Mouse (Mus musculus) ES-Bruce4 (cell line): ENCODE results near the gene Hoxc12. TPM values are rescaled to one million over a fixed set of nuclear protein-coding genes. Genes with fewer than 3 reads are reported as not detected.

Experiments used
- H3K27ac ChIP-seq: 2 replicates; pipeline ENCODE4 v1.5.1; 2012; ENCODE audit warnings: low read length, inconsistent platforms; ENCODE audit not compliant: insufficient read depth
- H3K27me3 ChIP-seq: 2 replicates; pipeline ENCODE4 v1.6.1; 2012; ENCODE audit warnings: mild to moderate bottlenecking, low read length, inconsistent platforms; ENCODE audit not compliant: control insufficient read depth, poor library complexity, insufficient read depth, severe bottlenecking
- H3K36me3 ChIP-seq: 2 replicates; pipeline ENCODE4 v1.6.1; 2012; ENCODE audit warnings: inconsistent platforms, mild to moderate bottlenecking, low read length, moderate library complexity; ENCODE audit not compliant: control insufficient read depth, poor library complexity, insufficient read depth, severe bottlenecking
- H3K4me1 ChIP-seq: one replicate; pipeline ENCODE4 v1.8.1; 2011; ENCODE audit warnings: low read length; ENCODE audit not compliant: control insufficient read depth, insufficient read depth
- H3K4me3 ChIP-seq: 2 replicates; pipeline ENCODE4 v1.5.1; 2011; ENCODE audit warnings: low read depth, mild to moderate bottlenecking, low read length
- H3K9ac ChIP-seq: 2 replicates; pipeline ENCODE4 v1.6.1; 2012; ENCODE audit warnings: low read depth, mild to moderate bottlenecking, inconsistent platforms; ENCODE audit not compliant: poor library complexity, severe bottlenecking
- H3K9me3 ChIP-seq: replicated peaks from 2 replicates; pipeline ENCODE4 v1.6.1; 2012; ENCODE audit warnings: mild to moderate bottlenecking, low read length, inconsistent platforms; ENCODE audit not compliant: control insufficient read depth, poor library complexity, insufficient read depth, severe bottlenecking
- CTCF ChIP-seq: IDR thresholded peaks from one replicate; pipeline ENCODE4 v1.8.1; 2011; ENCODE audit warnings: low read depth, low read length
- EP300 ChIP-seq: IDR thresholded peaks from 2 replicates; pipeline ENCODE4 v1.6.1; 2011; ENCODE audit warnings: low read depth, low read length; ENCODE audit not compliant: insufficient read depth
- POLR2A ChIP-seq: IDR thresholded peaks from one replicate; pipeline ENCODE4 v1.8.1; 2011; ENCODE audit warnings: low read length; ENCODE audit not compliant: insufficient read depth
- polyA plus RNA-seq: library from polyadenylated mRNA; stranded (reverse); fragments of >200 nt; gene quantifications from 2 replicates; pipeline ENCODE4 v1.2.4, GENCODE M21; 2011; ENCODE audit warnings: low read depth; ENCODE audit not compliant: missing spikeins, insufficient read depth, insufficient read length

Gene Hoxc12
- polyA plus RNA-seq, 1 experiment: not detected

DNA sequence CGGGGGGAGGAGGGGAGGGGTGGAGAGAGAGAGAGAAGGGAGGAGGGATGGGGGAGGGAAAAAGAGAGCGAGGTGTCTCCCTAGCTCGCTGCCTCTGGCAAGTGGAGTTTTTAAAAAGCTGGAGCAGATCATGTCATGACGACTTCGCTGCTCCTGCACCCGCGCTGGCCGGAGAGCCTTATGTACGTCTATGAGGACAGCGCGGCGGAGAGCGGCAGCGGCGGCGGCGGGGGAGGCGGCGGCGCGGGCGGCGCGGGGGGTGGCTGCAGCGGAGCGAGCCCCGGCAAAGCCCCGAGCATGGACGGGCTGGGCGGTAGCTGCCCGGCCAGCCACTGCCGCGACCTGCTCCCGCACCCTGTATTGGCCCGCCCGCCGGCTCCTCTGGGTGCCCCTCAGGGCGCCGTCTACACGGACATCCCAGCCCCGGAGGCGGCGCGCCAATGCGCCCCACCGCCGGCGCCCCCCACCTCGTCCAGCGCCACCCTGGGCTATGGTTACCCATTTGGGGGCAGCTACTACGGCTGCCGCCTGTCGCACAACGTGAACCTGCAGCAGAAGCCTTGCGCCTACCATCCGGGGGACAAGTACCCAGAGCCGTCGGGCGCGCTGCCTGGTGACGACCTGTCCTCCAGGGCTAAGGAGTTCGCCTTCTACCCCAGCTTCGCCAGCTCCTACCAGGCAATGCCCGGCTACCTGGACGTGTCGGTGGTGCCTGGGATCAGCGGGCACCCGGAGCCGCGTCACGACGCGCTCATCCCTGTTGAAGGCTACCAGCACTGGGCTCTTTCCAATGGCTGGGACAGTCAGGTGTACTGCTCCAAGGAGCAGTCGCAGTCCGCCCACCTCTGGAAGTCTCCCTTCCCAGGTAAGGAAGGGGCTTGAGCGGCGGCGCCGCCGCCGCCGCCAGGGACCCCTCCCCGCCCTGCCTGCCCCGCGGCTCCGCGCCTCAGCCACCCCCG is 15.2 kb upstream of the Hoxc12 start, which contains the start of gene Hoxc13:
Gene Hoxc13 (plus strand): TSS at position 51 of the 959 bp plus-strand sequence.
- Histone ChIP-seq H3K27me3 (peaks cover 40% of the 10 kb centered on the region), H3K9me3 (no peaks in the 10 kb centered on the region), H3K27ac (no peak within 1 kb of the TSS), H3K4me1 (no peaks in the 10 kb centered on the region), H3K36me3 (no peaks in the 10 kb centered on the region), H3K9ac (peak within 1 kb of the TSS; percentile 93), H3K4me3 (peak within 1 kb of the TSS; percentile 77)
- no peak for TF ChIP-seq CTCF
- no peak for TF ChIP-seq POLR2A
- no peak for TF ChIP-seq EP300

DNA sequence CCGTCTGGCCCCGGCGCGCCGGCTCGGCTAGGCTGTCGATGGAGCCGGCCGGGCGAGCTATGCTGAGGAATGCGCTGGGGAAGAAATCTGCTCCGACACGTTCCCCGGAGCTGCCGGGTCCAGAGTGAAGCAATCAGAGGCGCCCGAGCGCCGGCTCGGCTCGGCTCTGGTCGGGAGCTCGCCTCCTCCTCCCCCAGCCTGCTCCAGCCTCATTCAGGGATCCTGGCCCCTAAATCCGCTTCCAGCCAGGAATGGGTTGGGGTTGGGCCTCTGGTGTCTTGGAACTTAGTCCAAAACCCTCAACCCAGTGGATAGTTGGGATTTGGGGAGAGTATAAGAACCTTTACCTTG is 14.6 kb upstream of the Hoxc12 start:
- no peaks in the 10 kb centered on the region for H3K4me1 ChIP-seq
- no peak overlapping the region for H3K27ac ChIP-seq
- peak overlapping the region; percentile 77 for H3K4me3 ChIP-seq
- H3K27me3 ChIP-seq: peaks cover 41% of the 10 kb centered on the region
- H3K36me3 ChIP-seq: no peaks in the 10 kb centered on the region
- peak overlapping the region; percentile 93 for H3K9ac ChIP-seq
- no peak for TF ChIP-seq POLR2A
- no peak for TF ChIP-seq EP300
- TF ChIP-seq CTCF: no peak
- no peaks in the 10 kb centered on the region for H3K9me3 ChIP-seq

DNA sequence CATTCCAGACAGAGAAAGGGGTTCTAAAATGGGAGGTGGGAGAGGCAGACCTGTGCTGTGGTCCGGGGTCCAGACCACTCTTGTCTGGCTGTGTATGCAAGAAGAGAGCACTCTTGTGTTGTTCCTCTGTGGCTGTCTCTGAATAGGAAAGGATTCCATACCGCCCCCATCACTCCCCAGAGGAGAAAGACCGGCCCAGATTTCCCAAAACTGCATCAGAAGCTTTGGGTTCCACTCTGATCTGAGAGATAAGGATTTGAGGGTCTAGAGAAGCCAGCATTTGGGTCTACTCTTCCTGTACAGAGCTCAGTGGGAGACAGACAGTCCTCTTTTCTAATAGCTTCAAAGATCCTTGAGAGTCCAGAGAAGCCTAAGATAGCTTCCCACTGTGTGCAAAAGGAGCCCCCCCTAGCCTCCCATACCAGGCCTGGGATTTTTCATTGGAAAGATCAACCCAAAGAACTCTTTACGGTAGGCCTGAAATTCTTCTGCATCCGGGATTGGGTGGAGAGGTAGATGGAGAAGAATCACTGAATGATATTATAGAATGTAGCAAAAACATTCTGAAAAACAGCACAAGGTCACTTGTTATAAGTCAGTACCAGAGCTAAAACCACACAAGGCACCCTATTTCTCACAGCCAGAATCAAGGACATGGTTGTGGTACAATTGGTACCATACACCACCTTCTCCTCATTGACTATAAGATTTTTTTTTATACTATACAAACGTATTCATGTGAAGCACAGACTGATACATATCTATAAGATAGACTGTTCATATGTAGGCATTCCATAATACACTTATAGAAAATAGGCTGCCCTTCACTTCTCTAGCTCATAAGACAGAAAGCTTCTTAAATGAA is 13.7 kb upstream of the Hoxc12 start:
- H3K9me3 ChIP-seq: no peaks in the 10 kb centered on the region
- H3K36me3 ChIP-seq: no peaks in the 10 kb centered on the region
- H3K27me3 ChIP-seq: peaks cover 43% of the 10 kb centered on the region
- TF ChIP-seq POLR2A (no peak), EP300 (no peak), CTCF (no peak)
- no peak overlapping the region for H3K9ac ChIP-seq
- H3K27ac ChIP-seq: no peak overlapping the region
- peaks cover 2% of the 10 kb centered on the region for H3K4me1 ChIP-seq
- H3K4me3 ChIP-seq: no peak overlapping the region

DNA sequence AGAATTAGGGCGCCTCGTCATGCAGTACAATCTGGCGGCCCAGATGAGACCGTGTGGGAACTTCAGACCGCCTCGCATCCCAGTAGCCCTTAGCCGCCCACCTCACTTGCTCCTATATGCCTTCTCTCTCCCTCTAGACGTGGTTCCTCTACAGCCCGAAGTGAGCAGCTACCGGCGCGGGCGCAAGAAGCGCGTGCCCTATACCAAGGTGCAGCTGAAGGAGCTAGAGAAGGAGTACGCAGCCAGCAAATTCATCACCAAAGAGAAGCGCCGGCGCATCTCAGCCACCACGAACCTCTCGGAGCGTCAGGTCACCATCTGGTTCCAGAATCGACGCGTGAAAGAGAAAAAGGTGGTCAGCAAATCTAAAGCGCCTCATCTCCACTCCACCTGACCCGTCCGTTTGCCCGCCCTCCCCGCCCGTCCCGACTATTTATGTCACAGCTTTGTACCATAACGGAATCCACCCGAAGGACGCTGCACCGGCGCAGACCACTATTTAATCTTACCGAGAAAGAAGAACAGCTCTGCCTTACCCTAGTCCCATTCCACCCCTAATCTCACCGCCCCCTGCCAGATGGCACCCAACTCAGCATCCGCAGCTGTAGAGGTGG is 9.4 kb upstream of the Hoxc12 start:
- Histone ChIP-seq H3K9me3 (no peaks in the 10 kb centered on the region), H3K36me3 (no peaks in the 10 kb centered on the region), H3K4me3 (0 out of 2 replicates have a peak overlapping the region, but pooled peaks have one; percentile 34), H3K27ac (no peak overlapping the region), H3K27me3 (peaks cover 38% of the 10 kb centered on the region), H3K9ac (no peak overlapping the region), H3K4me1 (peaks cover 3% of the 10 kb centered on the region)
- TF ChIP-seq POLR2A (no peak), CTCF (no peak), EP300 (no peak)

DNA sequence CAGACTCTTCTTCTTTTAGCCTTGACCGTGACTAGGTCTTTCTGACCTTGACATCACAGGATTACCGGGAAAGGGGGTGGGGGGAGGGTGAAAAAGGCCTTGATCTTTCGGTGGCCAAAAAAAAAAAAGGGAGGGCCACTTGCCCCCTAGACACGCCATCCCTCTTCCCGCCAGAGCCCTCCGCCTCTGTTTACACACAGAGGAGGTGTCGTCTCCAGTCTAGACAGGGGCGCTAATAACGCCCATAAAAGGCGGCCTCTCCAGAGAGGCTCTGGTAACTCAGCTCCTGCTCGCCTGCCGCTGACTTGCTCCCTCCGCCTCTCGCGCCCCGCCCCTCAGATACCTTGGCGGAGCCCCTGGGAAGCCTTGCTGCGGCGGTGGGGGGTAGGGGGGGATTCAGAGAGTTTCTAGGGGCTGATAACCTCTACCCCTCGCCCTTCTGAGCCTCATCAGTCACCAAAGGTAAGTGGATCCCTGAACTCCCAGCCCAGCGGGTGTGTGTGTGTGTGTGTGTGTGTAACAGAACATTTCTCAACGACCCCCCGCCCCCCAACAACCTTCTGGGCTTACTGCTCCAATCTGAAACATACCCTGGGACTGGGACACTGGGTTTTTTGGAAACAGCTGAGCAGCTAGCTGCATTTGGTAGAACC is 4.7 kb upstream of the Hoxc12 start:
- Histone ChIP-seq H3K4me3 (peak overlapping the region; percentile 9), H3K9ac (0 out of 2 replicates have a peak overlapping the region, but pooled peaks have one; percentile 21)

More for the DNA sequence above, 4.7 kb upstream of the Hoxc12 start:
- H3K27me3 ChIP-seq: peaks cover 46% of the 10 kb centered on the region
- peaks cover 5% of the 10 kb centered on the region for H3K4me1 ChIP-seq
- TF ChIP-seq CTCF (no peak), EP300 (peak; percentile 73), POLR2A (no peak)
- no peak overlapping the region for H3K27ac ChIP-seq
- no peaks in the 10 kb centered on the region for H3K9me3 ChIP-seq
- no peaks in the 10 kb centered on the region for H3K36me3 ChIP-seq
